In genomic region chr5:111060246-111060745, GRCm38 (mm10) we compare ENCODE assay signal across 17 mouse cellular contexts.
"Had no signal": no experiment of that assay in that cellular context is flagged by ENCODE, and none has a peak within 500 bp of the region (broad histone marks: within the 10 kb centered on the region; RNA-seq: fewer than 3 reads in every experiment).

No protein-coding gene starts in this region.

- H3K4me3 ChIP-seq: left cerebral cortex, adult 2 months; limb, embryonic 15.5 days; liver, embryonic 13.5 days; lung, embryonic 15.5 days; megakaryocyte, embryonic 14.5 days; midbrain, embryonic 15.5 days; neural tube, embryonic 13.5 days had no signal

- H3K27ac ChIP-seq: left cerebral cortex, adult 2 months; liver, embryonic 13.5 days; lung, embryonic 15.5 days; macrophage; midbrain, embryonic 15.5 days; neural tube, embryonic 13.5 days had no signal

- ATAC-seq: liver, postnatal 0 days; midbrain, embryonic 15.5 days had no signal

- H3K9ac ChIP-seq: limb, embryonic 15.5 days; liver, embryonic 13.5 days; liver, postnatal 0 days; lung, embryonic 15.5 days; midbrain, embryonic 15.5 days; neural tube, embryonic 13.5 days had no signal

- DNase-seq: kidney, postnatal 14 days; liver, embryonic 13.5 days; liver, postnatal 0 days; lung, postnatal 14 days; retina, postnatal 1 day; right cerebral cortex, postnatal 4 days; spleen, adult 18-20 months; thymus, adult 18-20 months; thymus, postnatal 14 days had no signal

- H3K36me3 ChIP-seq: limb, embryonic 15.5 days; liver, embryonic 13.5 days; lung, embryonic 15.5 days; midbrain, embryonic 15.5 days; neural tube, embryonic 13.5 days had no signal

- H3K4me2 ChIP-seq: limb, embryonic 15.5 days; liver, embryonic 13.5 days; lung, embryonic 15.5 days; midbrain, embryonic 11.5 days; midbrain, embryonic 15.5 days; neural tube, embryonic 13.5 days had no signal

- H3K27me3 ChIP-seq: limb, embryonic 15.5 days; liver, embryonic 13.5 days; lung, embryonic 15.5 days; midbrain, embryonic 15.5 days; neural tube, embryonic 13.5 days had no signal

- H3K9me3 ChIP-seq: limb, embryonic 15.5 days; liver, embryonic 13.5 days; lung, embryonic 15.5 days; megakaryocyte, embryonic 14.5 days; midbrain, embryonic 15.5 days; neural tube, embryonic 13.5 days had no signal
